Mouse (Mus musculus) midbrain, embryonic 11.5 days (tissue): ENCODE measurements around the gene Nt5c3. TPM values are rescaled to one million over a fixed set of nuclear protein-coding genes. Genes with fewer than 3 reads are reported as not detected.

Source experiments
- ATAC-seq: fragments of 200-750 bp; cut with Nextera tagmentation; 2 replicates; pipeline ENCODE4 v1.8.0; 2017; ENCODE audit warnings: moderate TSS enrichment, moderate library complexity; ENCODE audit not compliant: low FRiP score
- DNase-seq: peaks from one replicate; pipeline ENCODE4 v3.0.0; 2015; ENCODE audit warnings: low spot score; ENCODE audit errors: missing footprints
- H3K27ac ChIP-seq: fragments of 300-500 bp; sonication (generic); 2 replicates; pipeline ENCODE4 v1.5.1; 2014; ENCODE audit warnings: low read depth, low read length
- H3K27me3 ChIP-seq: fragments of 300-500 bp; sonication (generic); 2 replicates; pipeline ENCODE4 v1.6.1; 2014; ENCODE audit warnings: mild to moderate bottlenecking, low read length, moderate library complexity, mixed read lengths; ENCODE audit not compliant: control insufficient read depth, insufficient read depth
- H3K36me3 ChIP-seq: fragments of 300-500 bp; sonication (generic); 2 replicates; pipeline ENCODE4 v1.6.1; 2014; ENCODE audit warnings: mild to moderate bottlenecking, low read length, moderate library complexity, mixed read lengths; ENCODE audit not compliant: control insufficient read depth, insufficient read depth
- H3K4me1 ChIP-seq: fragments of 300-500 bp; sonication (generic); 2 replicates; pipeline ENCODE4 v1.6.1; 2014; ENCODE audit warnings: low read length; ENCODE audit not compliant: control insufficient read depth, insufficient read depth
- H3K4me2 ChIP-seq: fragments of 300-500 bp; sonication (generic); 2 replicates; pipeline ENCODE4 v1.6.1; 2014; ENCODE audit warnings: mild to moderate bottlenecking, moderate library complexity
- H3K4me3 ChIP-seq: fragments of 300-500 bp; sonication (generic); 2 replicates; pipeline ENCODE4 v1.5.1; 2014; ENCODE audit warnings: low read depth, low read length
- H3K9ac ChIP-seq: fragments of 300-500 bp; sonication (generic); 2 replicates; pipeline ENCODE4 v1.6.1; 2014; ENCODE audit warnings: low read length
- H3K9me3 ChIP-seq: fragments of 300-500 bp; sonication (generic); 2 replicates; pipeline ENCODE4 v1.6.1; 2016; ENCODE audit warnings: low read length; ENCODE audit not compliant: control insufficient read depth
- WGBS: fragments of 180-500 bp; shearing (Covaris S2); extraction: QIAGEN DNeasy Blood & Tissue Kit; methylation state at CpG from one replicate; pipeline ENCODE4 v1.1.7; 2014; 5-methylcytosine and 5-hydroxymethylcytosine counted together
- polyA plus RNA-seq: library from polyadenylated mRNA; unstranded; fragments of >200 nt; fragmentation: Nextera tagmentation; extraction: Ambion mirVana; gene quantifications from 2 replicates; pipeline ENCODE4 v1.2.1, GENCODE M21; 2014

Gene Nt5c3
- polyA plus RNA-seq, 1 experiment from 2014 or later = 91.1 TPM

DNA sequence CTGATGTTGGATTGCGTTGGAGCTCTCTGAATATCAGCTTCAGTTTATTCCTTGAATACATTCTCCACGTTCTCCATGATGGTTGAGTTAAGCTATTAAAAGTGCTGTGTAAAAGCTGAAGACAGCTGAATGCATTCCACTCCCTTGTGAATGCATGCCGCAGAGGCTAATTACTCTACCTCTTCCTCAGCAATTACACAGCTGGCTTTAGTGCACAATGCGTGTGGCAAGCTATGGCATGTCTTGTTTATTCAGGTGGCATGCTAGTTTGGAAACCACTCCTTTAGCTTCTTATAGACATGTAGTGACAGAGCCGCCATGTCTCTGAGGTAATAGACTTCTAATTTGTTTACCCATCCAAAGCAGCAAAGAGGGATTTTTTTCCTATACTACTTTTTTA is 67.0 kb downstream of the Nt5c3 start:
- H3K9ac ChIP-seq = no peak overlapping the region
- no peak overlapping the region for H3K4me2 ChIP-seq
- no peaks in the 10 kb centered on the region for H3K27me3 ChIP-seq
- ATAC-seq (no peak), DNase-seq (no peak)
- WGBS = 81% methylated on average over 5 of the region's 5 CpGs
- H3K36me3 ChIP-seq = 0 out of 2 replicates have a peak, but pooled peaks cover 2% of the 10 kb centered on the region
- H3K4me1 ChIP-seq = no peaks in the 10 kb centered on the region
- H3K27ac ChIP-seq = no peak overlapping the region
- no peak overlapping the region for H3K4me3 ChIP-seq
- H3K9me3 ChIP-seq = no peaks in the 10 kb centered on the region

- WGBS = 93% methylated on average over 8 of the region's 8 CpGs
- H3K27ac ChIP-seq = no peak overlapping the region
- no peak overlapping the region for H3K9ac ChIP-seq
- H3K4me1 ChIP-seq = no peaks in the 10 kb centered on the region
- H3K4me2 ChIP-seq = no peak overlapping the region
- 0 out of 2 replicates have a peak, but pooled peaks cover 2% of the 10 kb centered on the region for H3K36me3 ChIP-seq
- H3K9me3 ChIP-seq = no peaks in the 10 kb centered on the region
- no peak for DNase-seq
- no peak for ATAC-seq
- no peaks in the 10 kb centered on the region for H3K27me3 ChIP-seq
- H3K4me3 ChIP-seq = no peak overlapping the region
Observed at GRCm38 (mm10) chr6:56854803-56855202, 68.9 kb downstream of the Nt5c3 start.

DNA sequence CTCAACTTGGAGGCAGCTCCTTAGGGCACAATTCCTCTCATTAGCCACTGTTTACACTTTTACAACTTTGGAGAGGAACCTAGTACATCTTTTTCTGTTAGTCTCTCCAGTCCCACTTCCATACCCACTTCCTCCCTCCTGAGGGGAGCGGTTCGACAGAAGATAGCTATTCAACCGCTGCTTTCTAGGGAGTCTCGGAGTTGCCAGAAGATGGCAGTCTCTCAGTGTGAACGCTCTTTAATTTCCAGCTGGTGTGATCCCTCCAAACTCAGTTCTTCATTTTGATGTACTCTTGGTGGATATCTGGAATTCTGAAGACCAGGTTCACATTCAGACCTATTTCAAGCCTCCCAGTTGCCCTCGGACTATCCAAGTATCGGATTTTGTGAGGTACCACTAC is 73.4 kb downstream of the Nt5c3 start:
- Histone ChIP-seq H3K36me3 (0 out of 2 replicates have a peak, but pooled peaks cover 2% of the 10 kb centered on the region), H3K4me1 (no peaks in the 10 kb centered on the region), H3K4me2 (no peak overlapping the region), H3K27me3 (no peaks in the 10 kb centered on the region), H3K9me3 (no peaks in the 10 kb centered on the region), H3K27ac (no peak overlapping the region), H3K9ac (no peak overlapping the region), H3K4me3 (no peak overlapping the region)
- 80% methylated on average over 7 of the region's 7 CpGs for WGBS
- no peak for ATAC-seq
- no peak for DNase-seq

DNA sequence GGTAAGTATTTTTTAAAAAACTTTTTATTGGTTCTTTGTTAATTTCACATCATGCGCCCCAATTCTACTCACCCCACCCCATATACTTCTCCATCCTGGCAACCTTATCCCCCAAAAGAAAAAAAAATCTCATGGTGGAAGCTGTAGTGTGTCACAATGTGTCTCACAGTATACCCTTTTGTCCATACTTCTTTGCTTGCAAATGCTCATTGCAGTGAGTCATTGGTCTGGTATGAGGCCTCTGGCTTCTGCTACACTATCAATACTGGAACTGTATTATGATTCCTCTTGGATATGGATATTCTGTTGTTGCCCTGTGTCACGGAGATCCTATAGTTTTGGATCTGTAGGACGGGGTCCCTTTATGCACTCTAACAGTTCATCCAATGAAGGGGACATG is 74.8 kb downstream of the Nt5c3 start:
- ATAC-seq (no peak), DNase-seq (no peak)
- no peak overlapping the region for H3K27ac ChIP-seq
- no peak overlapping the region for H3K4me2 ChIP-seq
- WGBS = 93% methylated on average over 3 of the region's 3 CpGs
- no peak overlapping the region for H3K4me3 ChIP-seq
- H3K27me3 ChIP-seq = no peaks in the 10 kb centered on the region
- H3K36me3 ChIP-seq = no peaks in the 10 kb centered on the region
- no peak overlapping the region for H3K9ac ChIP-seq
- H3K4me1 ChIP-seq = no peaks in the 10 kb centered on the region
- no peaks in the 10 kb centered on the region for H3K9me3 ChIP-seq

GRCm38 (mm10) chr6:56844365-56844764 is 79.4 kb downstream of the Nt5c3 start:
- Histone ChIP-seq H3K27ac (no peak overlapping the region), H3K4me3 (no peak overlapping the region), H3K27me3 (no peaks in the 10 kb centered on the region), H3K4me2 (no peak overlapping the region), H3K9ac (no peak overlapping the region), H3K36me3 (no peaks in the 10 kb centered on the region), H3K9me3 (no peaks in the 10 kb centered on the region), H3K4me1 (no peaks in the 10 kb centered on the region)
- DNase-seq (no peak), ATAC-seq (no peak)
- 90% methylated on average over 2 of the region's 2 CpGs for whole genome bisulfite sequencing

DNA sequence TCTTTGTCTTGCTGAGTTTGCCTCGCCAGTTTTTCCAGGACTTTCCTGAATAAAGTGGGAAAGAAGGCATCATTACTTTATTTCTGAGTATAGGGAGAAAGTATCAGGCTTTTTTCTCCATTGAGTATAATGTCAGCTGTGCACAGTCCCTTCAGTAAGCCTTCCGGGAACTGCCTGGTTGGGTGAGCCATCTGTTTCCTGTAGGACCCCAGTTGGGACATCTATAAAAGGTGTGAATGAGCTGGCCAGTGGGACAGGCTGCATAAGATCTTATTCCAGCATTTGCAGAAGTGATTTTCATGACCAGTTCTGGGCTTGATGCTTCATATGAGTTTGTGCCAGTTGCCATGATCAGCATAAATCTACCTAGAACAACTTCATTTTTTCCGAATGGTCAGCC is 80.5 kb downstream of the Nt5c3 start:
- ATAC-seq (no peak), DNase-seq (no peak)
- no peaks in the 10 kb centered on the region for H3K27me3 ChIP-seq
- 87% methylated on average over 3 of the region's 3 CpGs for WGBS
- H3K4me2 ChIP-seq = no peak overlapping the region
- H3K27ac ChIP-seq = no peak overlapping the region
- no peaks in the 10 kb centered on the region for H3K4me1 ChIP-seq
- H3K4me3 ChIP-seq = no peak overlapping the region
- H3K9ac ChIP-seq = no peak overlapping the region
- no peaks in the 10 kb centered on the region for H3K9me3 ChIP-seq
- H3K36me3 ChIP-seq = no peaks in the 10 kb centered on the region

DNA sequence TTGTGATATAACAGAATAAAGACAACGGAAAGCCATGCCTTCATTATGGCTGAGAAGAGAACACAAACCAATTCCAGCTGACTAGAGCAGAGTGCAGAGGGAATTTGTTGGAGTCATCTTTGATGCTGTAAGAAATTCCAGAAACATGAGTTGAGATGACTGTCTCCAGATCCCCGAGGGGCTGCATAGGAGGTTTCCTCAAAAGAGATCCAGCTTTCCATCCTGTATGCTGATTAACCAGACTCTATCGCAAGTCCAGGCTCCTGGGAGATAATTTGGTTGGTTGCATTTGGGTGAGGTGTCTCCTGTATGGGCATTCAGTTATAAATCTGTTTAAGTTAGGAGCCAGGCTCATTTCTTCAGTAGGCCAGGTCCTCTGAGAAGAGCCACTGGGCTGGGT is 86.1 kb downstream of the Nt5c3 start:
- Histone ChIP-seq H3K4me1 (no peaks in the 10 kb centered on the region), H3K36me3 (no peaks in the 10 kb centered on the region), H3K27ac (no peak overlapping the region), H3K9ac (no peak overlapping the region), H3K4me2 (no peak overlapping the region), H3K27me3 (no peaks in the 10 kb centered on the region), H3K9me3 (no peaks in the 10 kb centered on the region), H3K4me3 (no peak overlapping the region)
- 93% methylated on average over 3 of the region's 3 CpGs for WGBS
- ATAC-seq = no peak
- no peak for DNase-seq

- Histone ChIP-seq H3K27me3 (no peaks in the 10 kb centered on the region), H3K4me3 (no peak overlapping the region), H3K9ac (no peak overlapping the region), H3K36me3 (no peaks in the 10 kb centered on the region), H3K4me1 (0 out of 2 replicates have a peak, but pooled peaks cover 2% of the 10 kb centered on the region), H3K4me2 (no peak overlapping the region), H3K9me3 (no peaks in the 10 kb centered on the region), H3K27ac (no peak overlapping the region)
- DNase-seq (no peak), ATAC-seq (no peak)
- WGBS = 96% methylated on average over 12 of the region's 12 CpGs
Observed at GRCm38 (mm10) chr6:56837166-56837565, 86.6 kb downstream of the Nt5c3 start.

GRCm38 (mm10) chr6:56835532-56835931 is 88.2 kb downstream of the Nt5c3 start:
- Histone ChIP-seq H3K9ac (no peak overlapping the region), H3K4me3 (no peak overlapping the region), H3K4me1 (0 out of 2 replicates have a peak, but pooled peaks cover 2% of the 10 kb centered on the region), H3K27ac (no peak overlapping the region), H3K36me3 (no peaks in the 10 kb centered on the region), H3K9me3 (no peaks in the 10 kb centered on the region), H3K27me3 (no peaks in the 10 kb centered on the region), H3K4me2 (no peak overlapping the region)
- ATAC-seq (no peak), DNase-seq (no peak)
- 96% methylated on average over 10 of the region's 10 CpGs for WGBS

- no peak for ATAC-seq
- H3K36me3 ChIP-seq = no peaks in the 10 kb centered on the region
- WGBS = 48% methylated on average over 5 of the region's 5 CpGs
Observed at GRCm38 (mm10) chr6:56834769-56835168, 89.0 kb downstream of the Nt5c3 start.

More at GRCm38 (mm10) chr6:56834769-56835168, 89.0 kb downstream of the Nt5c3 start:
- no peak overlapping the region for H3K9ac ChIP-seq
- H3K4me3 ChIP-seq = no peak overlapping the region
- H3K9me3 ChIP-seq = no peaks in the 10 kb centered on the region
- H3K4me2 ChIP-seq = no peak overlapping the region
- no peaks in the 10 kb centered on the region for H3K27me3 ChIP-seq
- DNase-seq = no peak
- 0 out of 2 replicates have a peak, but pooled peaks cover 2% of the 10 kb centered on the region for H3K4me1 ChIP-seq
- no peak overlapping the region for H3K27ac ChIP-seq
